Mouse (Mus musculus): Measurements from ENCODE around the gene Gm39115. TPM values are rescaled to one million over a fixed set of nuclear protein-coding genes. Genes with fewer than 3 reads are reported as not detected.

Gene Gm39115
- polyA plus RNA-seq, 1 experiment = not detected

GRCm38 (mm10) chr7:142087069-142087652, 48.7 kb downstream of the Gm39115 start:
- Histone ChIP-seq H3K27ac (replicated peaks; ENCODE audit: low read depth, low read length) (no peak overlapping the region), H3K4me1 (ENCODE audit: control insufficient read depth, insufficient read depth, insufficient read length, low read length) (peaks cover 6% of the 10 kb centered on the region)

GRCm38 (mm10) chr7:142086159-142086905, 49.5 kb downstream of the Gm39115 start:
- Histone ChIP-seq H3K4me3 (ENCODE audit: insufficient read depth, low read depth, low read length) (no peak overlapping the region), H3K4me1 (ENCODE audit: control insufficient read depth, insufficient read depth, insufficient read length, low read length) (peaks cover 6% of the 10 kb centered on the region), H3K27ac (replicated peaks; ENCODE audit: low read depth, low read length) (no peak overlapping the region)

More at GRCm38 (mm10) chr7:142087069-142087652, 48.7 kb downstream of the Gm39115 start:
- H3K4me3 ChIP-seq (ENCODE audit: insufficient read depth, low read depth, low read length) = no peak overlapping the region

Other genes starting within 250 kb of the Gm39115 start
- 23.1 and 27.4 TPM in 2 replicates for gene Tollip, start 217.5 kb downstream of the Gm39115 start, polyA plus RNA-seq (2012; ENCODE audit: insufficient read depth, insufficient read length, missing spikeins)
- 1.8 TPM in 1 of 2 replicates, not detected in the other for gene Brsk2, start 186.3 kb downstream of the Gm39115 start, polyA plus RNA-seq (2012; ENCODE audit: insufficient read depth, insufficient read length, missing spikeins)
- 29.6 and 34.7 TPM in 2 replicates for gene Mob2, start 75.0 kb downstream of the Gm39115 start, polyA plus RNA-seq (2012; ENCODE audit: insufficient read depth, insufficient read length, missing spikeins)
- gene Dusp8, start 40.2 kb downstream of the Gm39115 start, polyA plus RNA-seq (2012; ENCODE audit: insufficient read depth, insufficient read length, missing spikeins) = 6.7 and 8.2 TPM in 2 replicates
- gene Gm45618, start 15.3 kb downstream of the Gm39115 start, polyA plus RNA-seq (2012; ENCODE audit: insufficient read depth, insufficient read length, missing spikeins) = not detected in 2 replicates
- gene Gm45337, start 8.6 kb upstream of the Gm39115 start, polyA plus RNA-seq (2012; ENCODE audit: insufficient read depth, insufficient read length, missing spikeins) = not detected in 2 replicates
- not detected in 2 replicates for gene Gm29735, start 21.1 kb upstream of the Gm39115 start, polyA plus RNA-seq (2012; ENCODE audit: insufficient read depth, insufficient read length, missing spikeins)
- not detected in 2 replicates for gene Gm4553, start 29.7 kb upstream of the Gm39115 start, polyA plus RNA-seq (2012; ENCODE audit: insufficient read depth, insufficient read length, missing spikeins)
- not detected in 2 replicates for gene Krtap5-2, start 40.0 kb upstream of the Gm39115 start, polyA plus RNA-seq (2012; ENCODE audit: insufficient read depth, insufficient read length, missing spikeins)
- not detected in 2 replicates for gene Gm10153, start 54.4 kb upstream of the Gm39115 start, polyA plus RNA-seq (2012; ENCODE audit: insufficient read depth, insufficient read length, missing spikeins)
- not detected in 2 replicates for gene Krtap5-3, start 65.3 kb upstream of the Gm39115 start, polyA plus RNA-seq (2012; ENCODE audit: insufficient read depth, insufficient read length, missing spikeins)
- gene Gm7579, start 75.8 kb upstream of the Gm39115 start, polyA plus RNA-seq (2012; ENCODE audit: insufficient read depth, insufficient read length, missing spikeins) = not detected in 2 replicates
- gene Krtap5-5, start 93.9 kb upstream of the Gm39115 start, polyA plus RNA-seq (2012; ENCODE audit: insufficient read depth, insufficient read length, missing spikeins) = not detected in 2 replicates
- not detected in 2 replicates for gene Gm40460, start 105.0 kb upstream of the Gm39115 start, polyA plus RNA-seq (2012; ENCODE audit: insufficient read depth, insufficient read length, missing spikeins)
- gene Gm2431, start 122.3 kb upstream of the Gm39115 start, polyA plus RNA-seq (2012; ENCODE audit: insufficient read depth, insufficient read length, missing spikeins) = not detected in 2 replicates
- not detected in 2 replicates for gene Gm4559, start 138.3 kb upstream of the Gm39115 start, polyA plus RNA-seq (2012; ENCODE audit: insufficient read depth, insufficient read length, missing spikeins)
- not detected in 2 replicates for gene Krtap5-1, start 161.1 kb upstream of the Gm39115 start, polyA plus RNA-seq (2012; ENCODE audit: insufficient read depth, insufficient read length, missing spikeins)
- not detected in 2 replicates for gene Krtap5-4, start 167.5 kb upstream of the Gm39115 start, polyA plus RNA-seq (2012; ENCODE audit: insufficient read depth, insufficient read length, missing spikeins)
- gene Ifitm10, start 237.7 kb upstream of the Gm39115 start, polyA plus RNA-seq (2012; ENCODE audit: insufficient read depth, insufficient read length, missing spikeins) = 1.5 TPM in 1 of 2 replicates, not detected in the other
- 3.0 and 3.8 TPM in 2 replicates for gene Gm49369, start 246.6 kb upstream of the Gm39115 start, polyA plus RNA-seq (2012; ENCODE audit: insufficient read depth, insufficient read length, missing spikeins)

Measured in brown adipose tissue, adult 24 weeks (tissue).